Mouse (Mus musculus) forebrain, embryonic 13.5 days (tissue): ENCODE data around the gene Hopx. TPM values are rescaled to one million over a fixed set of nuclear protein-coding genes. Genes with fewer than 3 reads are reported as not detected.

Source experiments
- ATAC-seq: fragments of 200-750 bp; cut with Nextera tagmentation; 2 replicates; pipeline ENCODE4 v1.8.0; 2017
- H3K27ac ChIP-seq: fragments of 300-500 bp; sonication (generic); 2 replicates; pipeline ENCODE4 v1.5.1; 2015; ENCODE audit warnings: inconsistent platforms, mild to moderate bottlenecking, moderate library complexity
- H3K27me3 ChIP-seq: fragments of 300-500 bp; sonication (generic); 2 replicates; pipeline ENCODE4 v1.6.1; 2015; ENCODE audit warnings: mild to moderate bottlenecking, inconsistent platforms
- H3K36me3 ChIP-seq: fragments of 300-500 bp; sonication (generic); 2 replicates; pipeline ENCODE4 v1.6.1; 2015; ENCODE audit warnings: mild to moderate bottlenecking, inconsistent platforms; ENCODE audit not compliant: poor library complexity, severe bottlenecking
- H3K4me1 ChIP-seq: fragments of 300-500 bp; sonication (generic); 2 replicates; pipeline ENCODE4 v1.6.1; 2015; ENCODE audit warnings: inconsistent platforms
- H3K4me2 ChIP-seq: fragments of 300-500 bp; sonication (generic); 2 replicates; pipeline ENCODE4 v1.6.1; 2015; ENCODE audit warnings: inconsistent platforms, mild to moderate bottlenecking, moderate library complexity
- H3K4me3 ChIP-seq: fragments of 300-500 bp; sonication (generic); 2 replicates; pipeline ENCODE4 v1.5.1; 2015; ENCODE audit warnings: mild to moderate bottlenecking, inconsistent platforms
- H3K9ac ChIP-seq: fragments of 300-500 bp; sonication (generic); 2 replicates; pipeline ENCODE4 v1.6.1; 2015; ENCODE audit warnings: mild to moderate bottlenecking, inconsistent platforms
- H3K9me3 ChIP-seq: fragments of 300-500 bp; sonication (generic); replicated peaks from 2 replicates; pipeline ENCODE4 v1.6.1; 2016; ENCODE audit warnings: inconsistent platforms
- WGBS: fragments of 180-500 bp; shearing (Covaris S2); methylation state at CpG from one replicate; pipeline ENCODE4 v1.1.7; 2015; 5-methylcytosine and 5-hydroxymethylcytosine counted together
- polyA plus RNA-seq: library from polyadenylated mRNA; unstranded; fragments of >200 nt; fragmentation: Nextera tagmentation; extraction: Ambion mirVana; gene quantifications from 2 replicates; pipeline ENCODE4 v1.2.1, GENCODE M21; 2015

The Hopx gene
- 1.4 and 1.5 TPM in 2 replicates for polyA plus RNA-seq

GRCm38 (mm10) chr5:77114817-77115731 lies at the start of gene Hopx:
Hopx (minus strand) TSS chr5:77115121.
- ATAC-seq = peak; percentile 64
- Histone ChIP-seq H3K27ac (peak within 1 kb of the TSS; percentile 1; the same call in 1 of the 2 replicates), H3K36me3 (no peaks in the 10 kb centered on the region), H3K4me1 (peaks cover 20% of the 10 kb centered on the region), H3K4me3 (0 out of 2 replicates have a peak within 1 kb of the TSS, but pooled peaks have one; percentile 2), H3K4me2 (peak within 1 kb of the TSS; percentile 44), H3K9me3 (no peaks in the 10 kb centered on the region), H3K27me3 (peaks cover 79% of the 10 kb centered on the region), H3K9ac (peak within 1 kb of the TSS; percentile 1)
- WGBS = 22% methylated on average over 33 of the region's 33 CpGs

GRCm38 (mm10) chr5:77163597-77163996 lies 48.7 kb upstream of the Hopx start:
- H3K4me1 ChIP-seq = no peaks in the 10 kb centered on the region
- H3K36me3 ChIP-seq = no peaks in the 10 kb centered on the region
- no peak for ATAC-seq
- no peak overlapping the region for H3K4me3 ChIP-seq
- WGBS = 67% methylated on average over 7 of the region's 7 CpGs
- H3K4me2 ChIP-seq = no peak overlapping the region
- H3K27ac ChIP-seq = no peak overlapping the region
- H3K27me3 ChIP-seq = no peaks in the 10 kb centered on the region
- no peaks in the 10 kb centered on the region for H3K9me3 ChIP-seq
- no peak overlapping the region for H3K9ac ChIP-seq

- Histone ChIP-seq H3K36me3 (no peaks in the 10 kb centered on the region), H3K27ac (no peak overlapping the region), H3K9ac (no peak overlapping the region), H3K27me3 (no peaks in the 10 kb centered on the region), H3K9me3 (no peaks in the 10 kb centered on the region), H3K4me2 (no peak overlapping the region), H3K4me1 (peaks cover 9% of the 10 kb centered on the region), H3K4me3 (no peak overlapping the region)
- 94% methylated on average over 3 of the region's 3 CpGs for WGBS
- ATAC-seq = no peak
Measured at GRCm38 (mm10) chr5:77162566-77162965, 47.6 kb upstream of the Hopx start.

- Histone ChIP-seq H3K27me3 (no peaks in the 10 kb centered on the region), H3K9ac (no peak overlapping the region), H3K4me3 (no peak overlapping the region), H3K9me3 (no peaks in the 10 kb centered on the region), H3K36me3 (no peaks in the 10 kb centered on the region), H3K27ac (no peak overlapping the region), H3K4me1 (peaks cover 13% of the 10 kb centered on the region), H3K4me2 (no peak overlapping the region)
- WGBS = 39% methylated on average over 14 of the region's 14 CpGs
- ATAC-seq = no peak
Measured at GRCm38 (mm10) chr5:77157777-77158540, 43.0 kb upstream of the Hopx start.

- 61% methylated on average over 5 of the region's 5 CpGs for WGBS
- Histone ChIP-seq H3K27me3 (no peaks in the 10 kb centered on the region), H3K9ac (no peak overlapping the region), H3K36me3 (no peaks in the 10 kb centered on the region), H3K4me2 (no peak overlapping the region), H3K4me1 (peaks cover 13% of the 10 kb centered on the region), H3K9me3 (no peaks in the 10 kb centered on the region), H3K27ac (no peak overlapping the region), H3K4me3 (no peak overlapping the region)
- ATAC-seq = no peak
Measured at GRCm38 (mm10) chr5:77156938-77157337, 42.0 kb upstream of the Hopx start.

- Histone ChIP-seq H3K27ac (no peak overlapping the region), H3K36me3 (no peaks in the 10 kb centered on the region), H3K27me3 (no peaks in the 10 kb centered on the region), H3K4me3 (no peak overlapping the region), H3K9me3 (no peaks in the 10 kb centered on the region), H3K9ac (no peak overlapping the region), H3K4me1 (peaks cover 13% of the 10 kb centered on the region), H3K4me2 (no peak overlapping the region)
- no peak for ATAC-seq
- WGBS = 95% methylated on average over 12 of the region's 12 CpGs
Measured at GRCm38 (mm10) chr5:77155526-77155925, 40.6 kb upstream of the Hopx start.

- H3K9ac ChIP-seq = no peak overlapping the region
- H3K4me2 ChIP-seq = no peak overlapping the region
- no peak for ATAC-seq
- H3K27me3 ChIP-seq = no peaks in the 10 kb centered on the region
- H3K36me3 ChIP-seq = no peaks in the 10 kb centered on the region
- H3K9me3 ChIP-seq = no peaks in the 10 kb centered on the region
- H3K4me3 ChIP-seq = no peak overlapping the region
- 88% methylated on average over 5 of the region's 5 CpGs for WGBS
- peaks cover 13% of the 10 kb centered on the region for H3K4me1 ChIP-seq
- no peak overlapping the region for H3K27ac ChIP-seq
Measured at GRCm38 (mm10) chr5:77154812-77155211, 39.9 kb upstream of the Hopx start.

- no peaks in the 10 kb centered on the region for H3K27me3 ChIP-seq
- no peaks in the 10 kb centered on the region for H3K36me3 ChIP-seq
- no peak overlapping the region for H3K9ac ChIP-seq
- H3K9me3 ChIP-seq = no peaks in the 10 kb centered on the region
- no peak overlapping the region for H3K4me3 ChIP-seq
- no peak overlapping the region for H3K27ac ChIP-seq
- no peak overlapping the region for H3K4me2 ChIP-seq
- H3K4me1 ChIP-seq = no peaks in the 10 kb centered on the region
- WGBS = 85% methylated on average over 3 of the region's 3 CpGs
- ATAC-seq = no peak
Measured at GRCm38 (mm10) chr5:77151738-77152137, 36.8 kb upstream of the Hopx start.

- no peaks in the 10 kb centered on the region for H3K4me1 ChIP-seq
- H3K9ac ChIP-seq = no peak overlapping the region
- H3K27me3 ChIP-seq = no peaks in the 10 kb centered on the region; the same call in 1 of the 2 replicates
- no peak for ATAC-seq
- no peak overlapping the region for H3K4me2 ChIP-seq
- no peak overlapping the region for H3K4me3 ChIP-seq
- H3K27ac ChIP-seq = no peak overlapping the region
- 84% methylated on average over 7 of the region's 7 CpGs for whole genome bisulfite sequencing
- no peaks in the 10 kb centered on the region for H3K9me3 ChIP-seq
- H3K36me3 ChIP-seq = no peaks in the 10 kb centered on the region
Measured at GRCm38 (mm10) chr5:77151075-77151474, 36.2 kb upstream of the Hopx start.

GRCm38 (mm10) chr5:77148021-77148621 lies 33.2 kb upstream of the Hopx start:
- no peaks in the 10 kb centered on the region for H3K4me1 ChIP-seq
- H3K4me2 ChIP-seq = no peak overlapping the region
- WGBS = 83% methylated on average over 6 of the region's 6 CpGs
- H3K36me3 ChIP-seq = no peaks in the 10 kb centered on the region
- no peak overlapping the region for H3K4me3 ChIP-seq
- no peaks in the 10 kb centered on the region; the same call in 1 of the 2 replicates for H3K27me3 ChIP-seq
- no peaks in the 10 kb centered on the region for H3K9me3 ChIP-seq
- ATAC-seq = no peak
- H3K27ac ChIP-seq = no peak overlapping the region
- H3K9ac ChIP-seq = no peak overlapping the region

- Histone ChIP-seq H3K9me3 (no peaks in the 10 kb centered on the region), H3K27me3 (no peaks in the 10 kb centered on the region; the same call in 1 of the 2 replicates), H3K27ac (no peak overlapping the region), H3K9ac (no peak overlapping the region), H3K4me2 (no peak overlapping the region), H3K4me3 (no peak overlapping the region), H3K4me1 (no peaks in the 10 kb centered on the region), H3K36me3 (no peaks in the 10 kb centered on the region)
- 44% methylated on average over 4 of the region's 4 CpGs for WGBS
- ATAC-seq = no peak
Measured at GRCm38 (mm10) chr5:77146459-77147170, 31.7 kb upstream of the Hopx start.
